Mouse (Mus musculus) spleen, postnatal 14 days (tissue): ENCODE measurements around the gene Grip1.

Source experiments
- DNase-seq, 2 experiments: peaks; one replicate each; pipeline ENCODE4 v3.0.0; 2021 to 2022; ENCODE audit warnings: low spot score in 2 of 2

Gene Grip1

GRCm38 (mm10) chr10:119943906-119944305, 490.3 kb downstream of the Grip1 start:
- no peak for DNase-seq

GRCm38 (mm10) chr10:119951460-119951859, 497.8 kb downstream of the Grip1 start:
- DNase-seq: no peak

- DNase-seq: no peak
Observed at GRCm38 (mm10) chr10:119957260-119957955, 503.8 kb downstream of the Grip1 start.

- DNase-seq: no peak
Observed at GRCm38 (mm10) chr10:119960915-119961314, 507.3 kb downstream of the Grip1 start.

- no peak for DNase-seq
Observed at GRCm38 (mm10) chr10:119966321-119966720, 512.7 kb downstream of the Grip1 start.

GRCm38 (mm10) chr10:119979396-119979795, 525.8 kb downstream of the Grip1 start:
- no peak for DNase-seq

GRCm38 (mm10) chr10:119980032-119980431, 526.4 kb downstream of the Grip1 start:
- no peak for DNase-seq

- DNase-seq: no peak
Observed at GRCm38 (mm10) chr10:119984299-119984698, 530.7 kb downstream of the Grip1 start.

- no peak for DNase-seq
Observed at GRCm38 (mm10) chr10:119998475-119998874, 544.8 kb downstream of the Grip1 start.

- DNase-seq: no peak
Observed at GRCm38 (mm10) chr10:120002149-120002548, 548.5 kb downstream of the Grip1 start.

GRCm38 (mm10) chr10:120004096-120004495, 550.5 kb downstream of the Grip1 start:
- no peak for DNase-seq

GRCm38 (mm10) chr10:120005581-120005980, 552.0 kb downstream of the Grip1 start:
- no peak for DNase-seq

- DNase-seq: no peak
Observed at GRCm38 (mm10) chr10:120012331-120012730, 558.7 kb downstream of the Grip1 start.

GRCm38 (mm10) chr10:120015117-120015516, 561.5 kb downstream of the Grip1 start:
- no peak for DNase-seq

GRCm38 (mm10) chr10:120026437-120026836, 572.8 kb downstream of the Grip1 start:
- no peak for DNase-seq

GRCm38 (mm10) chr10:120030901-120031300, 577.3 kb downstream of the Grip1 start:
- DNase-seq: no peak

GRCm38 (mm10) chr10:120031316-120031715, 577.7 kb downstream of the Grip1 start:
- DNase-seq: no peak

GRCm38 (mm10) chr10:120033866-120034265, 580.2 kb downstream of the Grip1 start:
- no peak for DNase-seq

GRCm38 (mm10) chr10:120035211-120035733, 581.6 kb downstream of the Grip1 start:
- no peak for DNase-seq

GRCm38 (mm10) chr10:120035824-120036223, 582.2 kb downstream of the Grip1 start:
- no peak for DNase-seq

GRCm38 (mm10) chr10:120038194-120038593, 584.6 kb downstream of the Grip1 start:
- DNase-seq: no peak

- no peak for DNase-seq
Observed at GRCm38 (mm10) chr10:120044237-120044636, 590.6 kb downstream of the Grip1 start.

GRCm38 (mm10) chr10:120044714-120045234, 591.1 kb downstream of the Grip1 start:
- no peak for DNase-seq
